Mouse (Mus musculus): ENCODE data around the gene L3mbtl3. TPM values are rescaled to one million over a fixed set of nuclear protein-coding genes. Genes with fewer than 3 reads are reported as not detected.

The L3mbtl3 gene
- total RNA-seq, 2 experiments from 2014 or later, result 26.0 to 37.8 TPM

- ATAC-seq (replicated peaks; ENCODE audit: poor library complexity, severe bottlenecking), result no peak
These were observed 29.9 kb downstream of the L3mbtl3 start for GRCm38 (mm10) chr10:26345879-26346278.

- no peak for ATAC-seq (replicated peaks; ENCODE audit: poor library complexity, severe bottlenecking)
These were observed 37.8 kb downstream of the L3mbtl3 start for GRCm38 (mm10) chr10:26337896-26338503.

- no peak for ATAC-seq (replicated peaks; ENCODE audit: poor library complexity, severe bottlenecking)
These were observed 41.8 kb downstream of the L3mbtl3 start for GRCm38 (mm10) chr10:26333966-26334365.

- ATAC-seq (replicated peaks; ENCODE audit: poor library complexity, severe bottlenecking), result 0 out of 2 replicates have a peak, but pooled peaks have one; percentile 25
These were observed 43.0 kb downstream of the L3mbtl3 start for GRCm38 (mm10) chr10:26332781-26333180.

- no peak for ATAC-seq (replicated peaks; ENCODE audit: poor library complexity, severe bottlenecking)
These were observed 46.9 kb downstream of the L3mbtl3 start for GRCm38 (mm10) chr10:26328843-26329242.

- ATAC-seq (replicated peaks; ENCODE audit: poor library complexity, severe bottlenecking), result no peak
These were observed 47.9 kb downstream of the L3mbtl3 start for GRCm38 (mm10) chr10:26327691-26328542.

GRCm38 (mm10) chr10:26327291-26327690, 48.5 kb downstream of the L3mbtl3 start:
- ATAC-seq (replicated peaks; ENCODE audit: poor library complexity, severe bottlenecking), result no peak

GRCm38 (mm10) chr10:26325320-26325719, 50.5 kb downstream of the L3mbtl3 start:
- ATAC-seq (replicated peaks; ENCODE audit: poor library complexity, severe bottlenecking), result peak; percentile 66

GRCm38 (mm10) chr10:26322344-26323051, 53.3 kb downstream of the L3mbtl3 start:
- ATAC-seq (replicated peaks; ENCODE audit: poor library complexity, severe bottlenecking), result peak; percentile 51

- ATAC-seq (replicated peaks; ENCODE audit: poor library complexity, severe bottlenecking), result no peak
These were observed 55.1 kb downstream of the L3mbtl3 start for GRCm38 (mm10) chr10:26320679-26321078.

- no peak for ATAC-seq (replicated peaks; ENCODE audit: poor library complexity, severe bottlenecking)
These were observed 61.4 kb downstream of the L3mbtl3 start for GRCm38 (mm10) chr10:26314327-26314726.

- no peak for ATAC-seq (replicated peaks; ENCODE audit: poor library complexity, severe bottlenecking)
These were observed 72.3 kb downstream of the L3mbtl3 start for GRCm38 (mm10) chr10:26303485-26303884.

- no peak for ATAC-seq (replicated peaks; ENCODE audit: poor library complexity, severe bottlenecking)
These were observed 73.4 kb downstream of the L3mbtl3 start for GRCm38 (mm10) chr10:26302336-26302735.

GRCm38 (mm10) chr10:26297626-26298025, 78.1 kb downstream of the L3mbtl3 start:
- ATAC-seq (replicated peaks; ENCODE audit: poor library complexity, severe bottlenecking), result no peak

- ATAC-seq (replicated peaks; ENCODE audit: poor library complexity, severe bottlenecking), result no peak
These were observed 78.6 kb downstream of the L3mbtl3 start for GRCm38 (mm10) chr10:26297200-26297599.

- no peak for ATAC-seq (replicated peaks; ENCODE audit: poor library complexity, severe bottlenecking)
These were observed 88.6 kb downstream of the L3mbtl3 start for GRCm38 (mm10) chr10:26287136-26287535.

GRCm38 (mm10) chr10:26280009-26280408, 95.8 kb downstream of the L3mbtl3 start:
- no peak for ATAC-seq (replicated peaks; ENCODE audit: poor library complexity, severe bottlenecking)

- ATAC-seq (replicated peaks; ENCODE audit: poor library complexity, severe bottlenecking), result no peak
These were observed 100.4 kb downstream of the L3mbtl3 start for GRCm38 (mm10) chr10:26275414-26275813.

GRCm38 (mm10) chr10:26263744-26264459, 111.9 kb downstream of the L3mbtl3 start:
- no peak for ATAC-seq (replicated peaks; ENCODE audit: poor library complexity, severe bottlenecking)

- no peak for ATAC-seq (replicated peaks; ENCODE audit: poor library complexity, severe bottlenecking)
These were observed 115.9 kb downstream of the L3mbtl3 start for GRCm38 (mm10) chr10:26259908-26260307.

All from granulocyte monocyte progenitor cell, adult 5-6 weeks (primary cell).